Mouse (Mus musculus): ENCODE results near the gene Cacul1. TPM values are rescaled to one million over a fixed set of nuclear protein-coding genes. Genes with fewer than 3 reads are reported as not detected.

Cacul1 gene
- polyA plus RNA-seq, 1 experiment, result not detected

- WGBS, result 83% methylated on average over 8 of the region's 8 CpGs
- Histone ChIP-seq H3K4me1 (ENCODE audit: control insufficient read depth, insufficient read depth, low read length) (no peaks in the 10 kb centered on the region), H3K27ac (ENCODE audit: insufficient read depth, low read depth, low read length) (no peak overlapping the region), H3K4me3 (ENCODE audit: insufficient read depth, low read depth, low read length) (no peak overlapping the region)
- TF ChIP-seq POLR2A (IDR thresholded peaks at IDR 0.05; ENCODE audit: insufficient read depth, low read depth, low read length) (no peak), CTCF (IDR thresholded peaks at IDR 0.05; ENCODE audit: insufficient read depth, low read depth, low read length) (no peak)
Observed at GRCm38 (mm10) chr19:60598025-60598697, 17.3 kb upstream of the Cacul1 start.

DNA sequence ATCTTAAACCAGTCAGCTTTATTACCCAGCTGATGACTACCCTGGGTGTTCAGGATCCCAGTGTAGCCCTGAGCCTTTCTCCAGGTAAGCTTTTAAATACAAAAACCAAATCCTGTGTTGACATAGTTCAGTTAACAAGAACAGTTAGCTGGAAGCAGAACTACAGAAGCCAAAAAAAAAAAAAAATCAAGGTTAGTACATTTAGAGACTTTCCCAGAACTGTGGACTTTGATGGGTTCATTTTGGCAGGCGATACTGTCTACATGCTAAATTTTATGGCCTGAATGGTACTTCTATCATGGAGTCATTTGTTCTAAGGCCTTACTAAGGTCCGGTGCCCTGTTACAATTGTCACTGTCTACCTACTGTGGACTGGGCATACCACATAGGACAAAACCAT is 8.8 kb upstream of the Cacul1 start:
- WGBS, result 95% methylated on average over 2 of the region's 2 CpGs
- no peak overlapping the region for H3K27ac ChIP-seq (ENCODE audit: insufficient read depth, low read depth, low read length)
- H3K4me3 ChIP-seq (ENCODE audit: insufficient read depth, low read depth, low read length), result no peak overlapping the region
- TF ChIP-seq POLR2A (IDR thresholded peaks at IDR 0.05; ENCODE audit: insufficient read depth, low read depth, low read length) (no peak), CTCF (IDR thresholded peaks at IDR 0.05; ENCODE audit: insufficient read depth, low read depth, low read length) (no peak)
- H3K4me1 ChIP-seq (ENCODE audit: control insufficient read depth, insufficient read depth, low read length), result no peaks in the 10 kb centered on the region

DNA sequence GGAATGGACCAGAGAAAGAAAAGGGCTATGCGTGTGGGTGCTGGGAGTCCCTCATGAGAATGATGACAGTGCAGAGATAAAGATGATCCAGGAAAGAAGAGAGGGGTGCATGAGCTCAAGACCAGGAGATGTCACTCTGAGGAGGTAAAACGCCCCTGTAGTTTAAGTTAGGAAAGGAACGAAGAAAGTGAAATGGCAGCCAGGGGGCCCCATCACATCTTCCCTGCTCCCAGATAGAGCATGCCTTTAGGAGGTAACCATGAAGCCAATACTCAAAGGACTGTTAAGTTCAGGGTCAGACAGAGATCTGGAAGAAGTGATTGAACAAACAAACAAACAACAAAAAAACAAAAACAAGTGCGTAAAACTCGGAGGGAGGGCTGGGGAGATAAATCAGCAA is 5.8 kb upstream of the Cacul1 start:
- H3K4me1 ChIP-seq (ENCODE audit: control insufficient read depth, insufficient read depth, low read length), result no peaks in the 10 kb centered on the region
- H3K4me3 ChIP-seq (ENCODE audit: insufficient read depth, low read depth, low read length), result no peak overlapping the region
- 74% methylated on average over 5 of the region's 5 CpGs for WGBS
- no peak for TF ChIP-seq CTCF (IDR thresholded peaks at IDR 0.05; ENCODE audit: insufficient read depth, low read depth, low read length)
- no peak for TF ChIP-seq POLR2A (IDR thresholded peaks at IDR 0.05; ENCODE audit: insufficient read depth, low read depth, low read length)
- no peak overlapping the region for H3K27ac ChIP-seq (ENCODE audit: insufficient read depth, low read depth, low read length)

DNA sequence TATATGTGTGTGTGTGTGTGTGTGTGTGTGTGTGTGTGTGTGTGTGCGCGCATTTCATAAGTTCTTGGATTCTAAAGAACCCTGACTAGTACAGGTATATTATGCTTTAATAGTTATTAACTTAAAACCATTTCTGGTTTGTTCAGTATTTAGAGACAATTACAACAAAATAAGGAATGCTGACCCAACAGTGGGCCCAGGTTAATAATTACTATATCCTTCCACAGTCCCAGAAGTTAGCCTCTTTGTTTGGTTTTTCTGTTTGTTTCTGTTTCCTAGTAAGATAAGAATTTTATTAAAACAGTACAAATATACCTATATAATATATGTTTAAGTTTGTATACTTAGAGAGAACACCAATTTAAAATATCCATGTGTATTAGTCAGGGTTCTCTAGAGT is 2.4 kb upstream of the Cacul1 start:
- Histone ChIP-seq H3K27ac (ENCODE audit: insufficient read depth, low read depth, low read length) (no peak overlapping the region), H3K4me3 (ENCODE audit: insufficient read depth, low read depth, low read length) (no peak overlapping the region), H3K4me1 (ENCODE audit: control insufficient read depth, insufficient read depth, low read length) (peaks cover 2% of the 10 kb centered on the region)
- 98% methylated on average over 2 of the region's 2 CpGs for WGBS
- no peak for TF ChIP-seq CTCF (IDR thresholded peaks at IDR 0.05; ENCODE audit: insufficient read depth, low read depth, low read length)
- TF ChIP-seq POLR2A (IDR thresholded peaks at IDR 0.05; ENCODE audit: insufficient read depth, low read depth, low read length), result no peak

GRCm38 (mm10) chr19:60581377-60582290 is 809 bp upstream of the Cacul1 start:
- 36% methylated on average over 4 of the region's 4 CpGs for WGBS
- TF ChIP-seq CTCF (IDR thresholded peaks at IDR 0.05; ENCODE audit: insufficient read depth, low read depth, low read length), result no peak
- TF ChIP-seq POLR2A (IDR thresholded peaks at IDR 0.05; ENCODE audit: insufficient read depth, low read depth, low read length), result no peak
- peak overlapping the region; percentile 86; the same call in 1 of the 2 replicates for H3K27ac ChIP-seq (ENCODE audit: insufficient read depth, low read depth, low read length)
- peaks cover 2% of the 10 kb centered on the region for H3K4me1 ChIP-seq (ENCODE audit: control insufficient read depth, insufficient read depth, low read length)
- peak overlapping the region; percentile 61 for H3K4me3 ChIP-seq (ENCODE audit: insufficient read depth, low read depth, low read length)

GRCm38 (mm10) chr19:60579771-60580581 is 849 bp downstream of the Cacul1 start:
- H3K4me1 ChIP-seq (ENCODE audit: control insufficient read depth, insufficient read depth, low read length), result peaks cover 2% of the 10 kb centered on the region
- 0 out of 2 replicates have a peak overlapping the region, but pooled peaks have one; percentile 15 for H3K27ac ChIP-seq (ENCODE audit: insufficient read depth, low read depth, low read length)
- no peak for TF ChIP-seq POLR2A (IDR thresholded peaks at IDR 0.05; ENCODE audit: insufficient read depth, low read depth, low read length)
- peak overlapping the region; percentile 61 for H3K4me3 ChIP-seq (ENCODE audit: insufficient read depth, low read depth, low read length)
- WGBS, result 2% methylated on average over 33 of the region's 34 CpGs

DNA sequence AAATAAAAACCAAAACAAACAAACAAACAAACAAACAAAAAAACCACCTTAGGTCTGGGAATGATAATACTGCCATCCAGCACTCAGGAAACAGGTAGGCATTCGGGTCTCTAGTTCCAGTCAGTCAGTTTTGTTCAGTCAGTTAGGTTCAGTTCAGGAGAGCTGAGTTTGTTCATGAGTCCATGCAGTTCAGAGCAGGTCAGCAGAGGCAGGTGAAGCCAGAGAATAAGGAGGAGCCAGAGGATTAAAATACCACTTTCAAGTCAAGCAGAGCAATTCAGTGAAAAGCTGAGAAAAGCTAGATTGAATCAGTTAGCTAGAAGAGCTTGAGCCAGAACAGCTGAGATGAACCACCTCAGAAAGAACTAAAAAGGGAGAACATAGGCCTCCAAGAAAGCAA is 4.1 kb downstream of the Cacul1 start:
- Histone ChIP-seq H3K4me3 (ENCODE audit: insufficient read depth, low read depth, low read length) (no peak overlapping the region), H3K4me1 (ENCODE audit: control insufficient read depth, insufficient read depth, low read length) (peaks cover 8% of the 10 kb centered on the region), H3K27ac (ENCODE audit: insufficient read depth, low read depth, low read length) (no peak overlapping the region)
- TF ChIP-seq CTCF (IDR thresholded peaks at IDR 0.05; ENCODE audit: insufficient read depth, low read depth, low read length), result no peak
- no peak for TF ChIP-seq POLR2A (IDR thresholded peaks at IDR 0.05; ENCODE audit: insufficient read depth, low read depth, low read length)
- 98% methylated on average over 1 of the region's 1 CpGs for WGBS

GRCm38 (mm10) chr19:60560497-60560896 is 20.3 kb downstream of the Cacul1 start:
- TF ChIP-seq CTCF (IDR thresholded peaks at IDR 0.05; ENCODE audit: insufficient read depth, low read depth, low read length) (no peak), POLR2A (IDR thresholded peaks at IDR 0.05; ENCODE audit: insufficient read depth, low read depth, low read length) (no peak)
- no peaks in the 10 kb centered on the region for H3K4me1 ChIP-seq (ENCODE audit: control insufficient read depth, insufficient read depth, low read length)
- H3K27ac ChIP-seq (ENCODE audit: insufficient read depth, low read depth, low read length), result no peak overlapping the region
- H3K4me3 ChIP-seq (ENCODE audit: insufficient read depth, low read depth, low read length), result no peak overlapping the region

Data from olfactory bulb, adult 2 months (tissue).